Mouse (Mus musculus) Patski (cell line): ENCODE measurements around the gene Stx16. TPM values are rescaled to one million over a fixed set of nuclear protein-coding genes. Genes with fewer than 3 reads are reported as not detected.

Experiments
- ATAC-seq: fragments of 100-300 bp; one replicate; pipeline ENCODE4 v1.8.0; 2021
- CTCF ChIA-PET: fragments of 350-600 bp; sonication (Branson Sonifier 250); formaldehyde crosslinking; loops from one replicate; lab custom pipeline; 2022; ENCODE audit warnings: inconsistent platforms; lab: Charles Lee
- POLR2A ChIA-PET: fragments of 350-600 bp; sonication (Branson Sonifier 250); formaldehyde crosslinking; loops from one replicate; lab custom pipeline; 2022; ENCODE audit warnings: antibody characterized with exemption, inconsistent platforms; lab: Charles Lee
- DNase-seq: peaks from one replicate; pipeline ENCODE4 v3.0.0-alpha.2; 2011; ENCODE audit warnings: low read depth, low spot score
- H3K27me3 ChIP-seq: fragments of 371-371 bp; one replicate; pipeline ENCODE4 v1.5.1; 2021
- CTCF ChIP-seq: fragments of 100-300 bp; IDR thresholded peaks from one replicate; pipeline ENCODE4 v1.5.1; 2021
- in situ Hi-C: fragments of 300-500 bp; cut with MboI; formaldehyde crosslinking; loops from 3 replicates; pipeline ENCODE4 v1.11.1; 2018; ENCODE audit warnings: low pct_unique_long_range_greater_than_20kb, mixed read lengths
- polyA plus RNA-seq: library from polyadenylated mRNA; unstranded; gene quantifications from one replicate; pipeline ENCODE4 v1.2.3, GENCODE M21; 2021

Gene Stx16
- polyA plus RNA-seq, 1 experiment from 2014 or later, result 42.4 TPM

- DNase-seq (no peak), ATAC-seq (no peak)
- no peaks in the 10 kb centered on the region for H3K27me3 ChIP-seq
- CTCF ChIA-PET, result interaction anchor here (0.9 kb wide), 1 partner anchor 296 kb away, joined by 3 read pairs; no protein-coding TSS in a partner anchor
- in situ Hi-C loops, result no loop called here
- POLR2A ChIA-PET, result no interaction called here
- TF ChIP-seq CTCF, result no peak
Measured at GRCm38 (mm10) chr2:174122331-174122730, 46.2 kb downstream of the Stx16 start.

GRCm38 (mm10) chr2:174123731-174124130 lies 47.6 kb downstream of the Stx16 start:
- DNase-seq (no peak), ATAC-seq (no peak)
- in situ Hi-C loops, result no loop called here
- TF ChIP-seq CTCF, result no peak
- CTCF ChIA-PET, result no interaction called here
- no peaks in the 10 kb centered on the region for H3K27me3 ChIP-seq
- POLR2A ChIA-PET, result no interaction called here

GRCm38 (mm10) chr2:174126522-174127375 lies 50.6 kb downstream of the Stx16 start:
- CTCF ChIA-PET, result no interaction called here
- no peak for TF ChIP-seq CTCF
- in situ Hi-C loops, result no loop called here
- no peak for DNase-seq
- H3K27me3 ChIP-seq, result no peaks in the 10 kb centered on the region
- POLR2A ChIA-PET, result no interaction called here
- no peak for ATAC-seq

GRCm38 (mm10) chr2:174127376-174127713 lies 51.2 kb downstream of the Stx16 start:
- H3K27me3 ChIP-seq, result no peaks in the 10 kb centered on the region
- ChIA-PET CTCF (no interaction called here), POLR2A (no interaction called here)
- TF ChIP-seq CTCF, result no peak
- in situ Hi-C loops, result no loop called here
- no peak for ATAC-seq
- DNase-seq, result no peak

- TF ChIP-seq CTCF, result no peak
- ATAC-seq, result no peak
- no peak for DNase-seq
- no peaks in the 10 kb centered on the region for H3K27me3 ChIP-seq
- ChIA-PET CTCF (no interaction called here), POLR2A (no interaction called here)
- in situ Hi-C loops, result no loop called here
Measured at GRCm38 (mm10) chr2:174128926-174129325, 52.8 kb downstream of the Stx16 start.

- no peak for DNase-seq
- POLR2A ChIA-PET, result no interaction called here
- in situ Hi-C loops, result no loop called here
Measured at GRCm38 (mm10) chr2:174130468-174131097, 54.5 kb downstream of the Stx16 start.

GRCm38 (mm10) chr2:174132413-174132969 lies 56.4 kb downstream of the Stx16 start:
- in situ Hi-C loops, result no loop called here
- no peaks in the 10 kb centered on the region for H3K27me3 ChIP-seq
- DNase-seq (no peak), ATAC-seq (no peak)
- no peak for TF ChIP-seq CTCF
- ChIA-PET CTCF (no interaction called here), POLR2A (no interaction called here)

More at GRCm38 (mm10) chr2:174130468-174131097, 54.5 kb downstream of the Stx16 start:
- CTCF ChIA-PET, result interaction anchor here (1.0 kb wide), 1 partner anchor 23 kb away, joined by 4 read pairs; no protein-coding TSS in a partner anchor
- no peaks in the 10 kb centered on the region for H3K27me3 ChIP-seq
- no peak for ATAC-seq
- TF ChIP-seq CTCF, result no peak

Other genes starting within 250 kb of the Stx16 start
- 0.59 TPM for gene Npepl1, start 34.0 kb downstream of the Stx16 start, polyA plus RNA-seq
- gene Gnas, start 208.0 kb downstream of the Stx16 start, polyA plus RNA-seq, result 1,008 TPM